Mouse (Mus musculus) lung, postnatal 0 days (tissue): ENCODE measurements at regions not wholly inside any gene's neighbourhood (a gene's known extent, or its start where the extent isn't known, plus 50 kb on each side); places are given as distances from the start of the nearest gene placed in this dataset.

Source experiments
- CTCF ChIP-seq: IDR thresholded peaks from 2 replicates; pipeline ENCODE4 v1.5.1; 2016; ENCODE audit warnings: antibody characterized with exemption, mild to moderate bottlenecking
- EP300 ChIP-seq: IDR thresholded peaks from 2 replicates; pipeline ENCODE4 v1.6.1; 2016; ENCODE audit warnings: antibody characterized with exemption, mild to moderate bottlenecking, control low read depth

DNA sequence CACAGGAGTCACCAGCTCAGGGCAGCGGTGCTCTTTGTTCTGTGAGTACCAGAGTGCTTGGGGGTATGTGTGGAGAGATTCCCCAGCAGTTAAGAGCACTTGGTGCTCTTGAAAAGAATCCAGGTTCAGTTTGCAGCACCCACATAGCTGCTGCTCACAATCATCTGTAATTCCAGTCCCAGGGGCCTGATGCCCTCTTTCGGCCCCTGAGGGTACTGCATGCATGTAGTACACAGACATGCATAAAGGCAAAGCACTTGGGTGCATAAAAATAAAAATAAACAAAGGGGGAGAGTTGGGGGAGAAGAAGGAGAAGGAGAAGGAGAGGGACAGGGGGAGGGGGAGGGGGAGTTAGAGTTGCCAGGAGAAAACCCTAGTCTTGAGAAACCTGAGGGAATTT is 307.8 kb downstream of the Tshz3 start:
- TF ChIP-seq CTCF, result peak; percentile 20; the same call in 1 of the 2 replicates
- TF ChIP-seq EP300, result no peak
